Mouse (Mus musculus) embryonic facial prominence, embryonic 10.5 days (tissue): ENCODE measurements around the gene 1500009L16Rik. TPM values are rescaled to one million over a fixed set of nuclear protein-coding genes. Genes with fewer than 3 reads are reported as not detected.

ENCODE experiments used
- DNase-seq: peaks from one replicate; pipeline ENCODE4 v3.0.0-alpha.2; 2017; ENCODE audit warnings: low spot score
- H3K27ac ChIP-seq: fragments of 300-500 bp; sonication (generic); replicated peaks from 2 replicates; pipeline ENCODE4 v1.5.1; 2016; ENCODE audit warnings: mild to moderate bottlenecking
- H3K27me3 ChIP-seq: fragments of 300-500 bp; sonication (generic); replicated peaks from 2 replicates; pipeline ENCODE4 v1.6.1; 2016; ENCODE audit warnings: low read depth, mild to moderate bottlenecking; ENCODE audit not compliant: poor library complexity, severe bottlenecking
- H3K36me3 ChIP-seq: fragments of 300-500 bp; sonication (generic); replicated peaks from 2 replicates; pipeline ENCODE4 v1.6.1; 2016; ENCODE audit warnings: mild to moderate bottlenecking, moderate library complexity
- H3K4me1 ChIP-seq: fragments of 300-500 bp; sonication (generic); 2 replicates; pipeline ENCODE4 v1.6.1; 2016
- H3K4me3 ChIP-seq: fragments of 300-500 bp; sonication (generic); 2 replicates; pipeline ENCODE4 v1.5.1; 2016; ENCODE audit warnings: mild to moderate bottlenecking, moderate library complexity
- H3K9me3 ChIP-seq: fragments of 300-500 bp; sonication (generic); 2 replicates; pipeline ENCODE4 v1.6.1; 2016; ENCODE audit warnings: mild to moderate bottlenecking
- WGBS: fragments of 180-500 bp; shearing (Covaris S2); methylation state at CpG from one replicate; pipeline ENCODE4 v1.1.7; 2016; 5-methylcytosine and 5-hydroxymethylcytosine counted together
- polyA plus RNA-seq: library from polyadenylated mRNA; unstranded; fragments of >200 nt; fragmentation: Nextera tagmentation; extraction: Ambion mirVana; gene quantifications from 2 replicates; pipeline ENCODE4 v1.2.1, GENCODE M21; 2016

Gene 1500009L16Rik
- polyA plus RNA-seq, 1 experiment from 2014 or later: 44.6 TPM

DNA sequence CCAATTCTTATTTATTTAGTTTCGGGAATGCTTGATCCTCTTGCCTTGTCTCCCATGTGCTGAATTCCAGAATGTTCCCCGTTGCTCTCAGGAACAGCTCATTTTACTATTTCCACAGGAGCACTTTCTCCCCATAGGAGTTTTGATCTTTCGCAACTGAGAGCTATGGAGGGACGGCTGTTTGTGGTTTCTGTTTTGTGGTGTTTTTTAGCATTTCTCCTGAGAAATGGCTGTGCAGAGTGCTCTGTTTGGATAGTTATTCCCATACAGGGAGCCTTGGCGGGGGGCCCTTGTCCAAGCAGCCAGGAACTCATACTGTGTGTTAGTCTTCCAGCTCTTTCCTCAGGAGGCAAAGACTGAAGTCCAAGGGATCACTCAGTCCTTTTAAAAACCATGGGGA, 5.2 kb downstream of the 1500009L16Rik start:
- Histone ChIP-seq H3K9me3 (peaks cover 4% of the 10 kb centered on the region; the same call in 1 of the 2 replicates), H3K27ac (no peak overlapping the region), H3K4me3 (no peak overlapping the region), H3K4me1 (peaks cover 30% of the 10 kb centered on the region), H3K27me3 (peaks cover 9% of the 10 kb centered on the region; the same call in 1 of the 2 replicates), H3K36me3 (no peaks in the 10 kb centered on the region)
- no peak for DNase-seq
- WGBS: 91% methylated on average over 5 of the region's 5 CpGs

GRCm38 (mm10) chr10:83728529-83728928, 5.9 kb downstream of the 1500009L16Rik start:
- H3K36me3 ChIP-seq: no peaks in the 10 kb centered on the region
- peaks cover 4% of the 10 kb centered on the region; the same call in 1 of the 2 replicates for H3K9me3 ChIP-seq
- no peak overlapping the region for H3K4me3 ChIP-seq
- H3K4me1 ChIP-seq: peaks cover 25% of the 10 kb centered on the region
- WGBS: 75% methylated on average over 6 of the region's 6 CpGs
- no peak overlapping the region for H3K27ac ChIP-seq
- H3K27me3 ChIP-seq: peaks cover 9% of the 10 kb centered on the region; the same call in 1 of the 2 replicates
- no peak for DNase-seq

GRCm38 (mm10) chr10:83729076-83729475, 6.4 kb downstream of the 1500009L16Rik start:
- WGBS: 71% methylated on average over 3 of the region's 3 CpGs

DNA sequence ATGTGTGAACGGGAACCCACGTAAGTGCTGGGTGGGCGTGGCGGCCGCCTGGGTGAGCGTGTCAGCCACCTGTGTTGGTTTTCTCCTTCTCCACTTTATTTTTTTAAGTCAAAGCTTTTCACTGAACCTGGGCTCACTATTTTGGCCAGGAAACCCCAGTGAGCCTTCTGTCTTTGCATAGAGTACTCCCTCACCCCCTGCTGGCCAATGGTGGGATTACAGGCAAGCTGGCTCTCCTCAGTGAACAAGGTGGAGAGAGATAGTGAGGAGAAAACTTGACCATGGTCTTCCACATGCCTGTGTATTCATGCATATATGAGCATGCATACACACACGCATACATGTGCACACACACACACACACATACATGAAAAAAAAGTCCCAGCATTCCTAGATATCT, 6.8 kb downstream of the 1500009L16Rik start:
- H3K4me1 ChIP-seq: peaks cover 16% of the 10 kb centered on the region
- H3K27ac ChIP-seq: no peak overlapping the region
- peaks cover under 1% of the 10 kb centered on the region; the same call in 1 of the 2 replicates for H3K27me3 ChIP-seq
- no peaks in the 10 kb centered on the region for H3K36me3 ChIP-seq
- H3K9me3 ChIP-seq: peaks cover 4% of the 10 kb centered on the region; the same call in 1 of the 2 replicates
- peak; percentile 86 for DNase-seq
- 38% methylated on average over 7 of the region's 7 CpGs for WGBS
- H3K4me3 ChIP-seq: no peak overlapping the region

More at GRCm38 (mm10) chr10:83729076-83729475, 6.4 kb downstream of the 1500009L16Rik start:
- Histone ChIP-seq H3K27me3 (peaks cover 5% of the 10 kb centered on the region; the same call in 1 of the 2 replicates), H3K4me1 (peaks cover 20% of the 10 kb centered on the region), H3K36me3 (no peaks in the 10 kb centered on the region), H3K9me3 (peaks cover 4% of the 10 kb centered on the region; the same call in 1 of the 2 replicates), H3K27ac (no peak overlapping the region), H3K4me3 (no peak overlapping the region)
- no peak for DNase-seq

DNA sequence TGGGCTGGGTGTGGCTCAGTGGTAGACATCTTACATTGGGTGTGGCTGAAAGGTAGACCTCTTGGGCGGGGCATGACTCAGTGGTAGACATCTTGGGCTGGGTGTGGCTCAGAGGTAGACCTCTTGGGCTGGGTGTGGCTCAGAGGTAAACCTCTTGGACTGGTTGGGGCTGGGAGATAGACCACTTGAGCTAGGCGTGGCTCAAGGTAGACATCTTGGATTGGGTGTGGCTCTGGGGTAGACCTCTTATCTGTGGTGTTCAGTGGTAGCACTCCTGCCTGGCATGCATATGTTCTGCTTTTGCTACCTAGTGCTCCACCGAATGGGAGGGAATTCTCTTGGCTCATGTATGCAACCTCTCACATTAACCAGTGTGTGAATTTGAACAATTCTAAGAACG, 11.1 kb downstream of the 1500009L16Rik start:
- WGBS: 87% methylated on average over 4 of the region's 4 CpGs
- Histone ChIP-seq H3K27ac (no peak overlapping the region), H3K4me1 (peaks cover 19% of the 10 kb centered on the region), H3K9me3 (no peaks in the 10 kb centered on the region), H3K27me3 (no peaks in the 10 kb centered on the region), H3K36me3 (peaks cover 7% of the 10 kb centered on the region), H3K4me3 (no peak overlapping the region)
- no peak for DNase-seq

- H3K36me3 ChIP-seq: peaks cover 23% of the 10 kb centered on the region
- no peak for DNase-seq
- no peak overlapping the region for H3K27ac ChIP-seq
- H3K9me3 ChIP-seq: peaks cover 20% of the 10 kb centered on the region; the same call in 1 of the 2 replicates
- WGBS: 82% methylated on average over 15 of the region's 15 CpGs
- H3K27me3 ChIP-seq: no peaks in the 10 kb centered on the region
- H3K4me1 ChIP-seq: peaks cover 7% of the 10 kb centered on the region
- no peak overlapping the region for H3K4me3 ChIP-seq
Observed at GRCm38 (mm10) chr10:83738996-83739655, 16.5 kb downstream of the 1500009L16Rik start.

- peaks cover 14% of the 10 kb centered on the region for H3K36me3 ChIP-seq
- H3K4me1 ChIP-seq: no peaks in the 10 kb centered on the region
- no peak overlapping the region for H3K27ac ChIP-seq
- H3K9me3 ChIP-seq: peaks cover 21% of the 10 kb centered on the region; the same call in 1 of the 2 replicates
- H3K4me3 ChIP-seq: no peak overlapping the region
- H3K27me3 ChIP-seq: no peaks in the 10 kb centered on the region
- no peak for DNase-seq
- 86% methylated on average over 3 of the region's 3 CpGs for WGBS
Observed at GRCm38 (mm10) chr10:83744656-83745055, 22.0 kb downstream of the 1500009L16Rik start.

DNA sequence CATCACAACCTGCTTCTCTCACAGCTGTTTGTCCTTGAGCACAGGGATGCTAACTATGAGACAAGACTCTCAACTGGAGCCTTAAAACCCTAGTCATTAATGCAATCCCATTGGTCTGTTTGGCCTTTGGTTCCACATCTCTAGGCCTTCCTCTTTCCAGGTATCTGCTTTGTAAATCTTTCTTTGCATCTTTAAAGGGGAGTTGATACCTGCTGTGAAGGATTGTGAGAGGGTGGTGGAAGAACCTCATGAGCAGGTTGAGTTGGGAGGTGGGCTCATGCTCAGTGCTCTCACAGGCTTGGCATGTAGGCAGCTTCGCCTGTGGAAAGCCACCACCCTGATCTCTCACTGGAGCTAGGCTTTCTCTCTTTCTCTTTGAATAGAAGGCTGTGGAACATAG, 30.4 kb downstream of the 1500009L16Rik start:
- H3K27ac ChIP-seq: no peak overlapping the region
- H3K27me3 ChIP-seq: no peaks in the 10 kb centered on the region
- H3K4me3 ChIP-seq: no peak overlapping the region
- no peaks in the 10 kb centered on the region for H3K36me3 ChIP-seq
- no peaks in the 10 kb centered on the region for H3K4me1 ChIP-seq
- no peaks in the 10 kb centered on the region for H3K9me3 ChIP-seq
- DNase-seq: no peak
- 87% methylated on average over 1 of the region's 1 CpGs for WGBS

DNA sequence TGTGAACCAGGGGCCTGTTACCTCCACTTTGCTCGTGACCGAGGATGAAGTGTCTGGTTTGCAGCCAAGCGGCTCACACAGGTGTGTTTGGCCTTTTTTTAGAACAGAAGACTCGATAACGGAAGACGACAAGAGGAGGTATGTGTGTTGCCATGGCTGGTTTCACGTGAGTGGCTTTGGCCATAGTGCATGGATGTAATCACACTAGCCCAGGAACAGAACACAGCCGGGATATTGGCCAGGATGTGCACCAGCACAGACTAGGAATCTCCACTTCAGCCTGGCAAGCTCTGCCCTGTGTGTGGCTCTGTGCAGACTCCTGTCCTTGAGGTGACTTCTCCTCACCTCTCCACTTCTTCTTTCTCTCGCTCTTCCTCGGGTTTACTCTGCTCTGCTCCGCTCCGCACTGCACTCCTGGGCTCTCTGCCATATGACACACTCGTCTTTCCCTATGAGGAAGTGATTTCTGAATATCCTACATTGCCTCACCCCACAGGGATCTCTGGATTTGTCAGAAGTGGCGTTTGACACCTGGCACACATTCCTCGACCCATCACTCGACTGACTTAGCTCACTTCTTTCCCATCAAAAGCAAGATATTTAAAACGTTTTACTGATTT, 34.8 kb downstream of the 1500009L16Rik start:
- no peaks in the 10 kb centered on the region for H3K9me3 ChIP-seq
- H3K4me3 ChIP-seq: no peak overlapping the region

GRCm38 (mm10) chr10:83758732-83759131, 36.1 kb downstream of the 1500009L16Rik start:
- DNase-seq: no peak
- Histone ChIP-seq H3K4me1 (peaks cover 5% of the 10 kb centered on the region; the same call in 1 of the 2 replicates), H3K27me3 (no peaks in the 10 kb centered on the region), H3K36me3 (peaks cover 11% of the 10 kb centered on the region), H3K4me3 (no peak overlapping the region), H3K27ac (no peak overlapping the region), H3K9me3 (no peaks in the 10 kb centered on the region)
- WGBS: 92% methylated on average over 13 of the region's 13 CpGs

More for the DNA sequence above, 34.8 kb downstream of the 1500009L16Rik start:
- Histone ChIP-seq H3K27me3 (no peaks in the 10 kb centered on the region), H3K4me1 (peaks cover 5% of the 10 kb centered on the region; the same call in 1 of the 2 replicates), H3K36me3 (peaks cover 2% of the 10 kb centered on the region; the same call in 1 of the 2 replicates), H3K27ac (no peak overlapping the region)
- WGBS: 89% methylated on average over 17 of the region's 17 CpGs
- no peak for DNase-seq

GRCm38 (mm10) chr10:83760535-83760934, 37.9 kb downstream of the 1500009L16Rik start:
- DNase-seq: no peak
- no peak overlapping the region for H3K4me3 ChIP-seq

GRCm38 (mm10) chr10:83763891-83764290, 41.2 kb downstream of the 1500009L16Rik start:
- H3K27ac ChIP-seq: no peak overlapping the region
- H3K27me3 ChIP-seq: no peaks in the 10 kb centered on the region
- H3K4me1 ChIP-seq: peaks cover 5% of the 10 kb centered on the region; the same call in 1 of the 2 replicates
- no peak overlapping the region for H3K4me3 ChIP-seq
- peaks cover 19% of the 10 kb centered on the region for H3K36me3 ChIP-seq
- DNase-seq: no peak
- no peaks in the 10 kb centered on the region for H3K9me3 ChIP-seq
- 85% methylated on average over 4 of the region's 4 CpGs for WGBS

More at GRCm38 (mm10) chr10:83760535-83760934, 37.9 kb downstream of the 1500009L16Rik start:
- no peaks in the 10 kb centered on the region for H3K27me3 ChIP-seq
- H3K4me1 ChIP-seq: peaks cover 5% of the 10 kb centered on the region; the same call in 1 of the 2 replicates
- H3K9me3 ChIP-seq: no peaks in the 10 kb centered on the region
- WGBS: 80% methylated on average over 2 of the region's 2 CpGs
- no peak overlapping the region for H3K27ac ChIP-seq
- H3K36me3 ChIP-seq: peaks cover 19% of the 10 kb centered on the region
